Mouse (Mus musculus) brown adipose tissue, adult 24 weeks (tissue): ENCODE measurements around the gene Ppl. TPM values are rescaled to one million over a fixed set of nuclear protein-coding genes. Genes with fewer than 3 reads are reported as not detected.
A peak's percentile ranks its signal among the peaks of the same experiment; 100 is the strongest.

Experiments used
- H3K27ac ChIP-seq: fragments of 200-500 bp; replicated peaks from 2 replicates; pipeline ENCODE4 v1.5.1; 2012; ENCODE audit warnings: low read depth, mild to moderate bottlenecking, low read length
- H3K4me1 ChIP-seq: fragments of 200-500 bp; 2 replicates; pipeline ENCODE4 v1.6.1; 2012; ENCODE audit warnings: low read length, mixed read lengths; ENCODE audit not compliant: control insufficient read depth, insufficient read depth, insufficient read length
- H3K4me3 ChIP-seq: fragments of 200-500 bp; 2 replicates; pipeline ENCODE4 v1.5.1; 2012; ENCODE audit warnings: low read depth, mild to moderate bottlenecking, low read length, moderate library complexity; ENCODE audit not compliant: insufficient read depth
- polyA plus RNA-seq: library from polyadenylated mRNA; stranded (reverse); fragments of >200 nt; gene quantifications from 2 replicates; pipeline ENCODE4 v1.2.4, GENCODE M21; 2012; ENCODE audit not compliant: missing spikeins, insufficient read depth, insufficient read length

Ppl gene
- 1.2 and 2.5 TPM in 2 replicates for polyA plus RNA-seq

- Histone ChIP-seq H3K4me1 (no peaks in the 10 kb centered on the region; the same call in 1 of the 2 replicates), H3K4me3 (peak within 1 kb of the TSS; percentile 48)
Measured at GRCm38 (mm10) chr16:5132401-5132801, at the start of gene Ppl. Gene Ppl, minus strand, starts transcription at chr16:5132421.

GRCm38 (mm10) chr16:5172636-5173035 lies 40.4 kb upstream of the Ppl start:
- H3K4me1 ChIP-seq, result peaks cover 5% of the 10 kb centered on the region
- no peak overlapping the region for H3K27ac ChIP-seq
- no peak overlapping the region for H3K4me3 ChIP-seq

More at GRCm38 (mm10) chr16:5132401-5132801, at the start of gene Ppl:
- no peak within 1 kb of the TSS for H3K27ac ChIP-seq

DNA sequence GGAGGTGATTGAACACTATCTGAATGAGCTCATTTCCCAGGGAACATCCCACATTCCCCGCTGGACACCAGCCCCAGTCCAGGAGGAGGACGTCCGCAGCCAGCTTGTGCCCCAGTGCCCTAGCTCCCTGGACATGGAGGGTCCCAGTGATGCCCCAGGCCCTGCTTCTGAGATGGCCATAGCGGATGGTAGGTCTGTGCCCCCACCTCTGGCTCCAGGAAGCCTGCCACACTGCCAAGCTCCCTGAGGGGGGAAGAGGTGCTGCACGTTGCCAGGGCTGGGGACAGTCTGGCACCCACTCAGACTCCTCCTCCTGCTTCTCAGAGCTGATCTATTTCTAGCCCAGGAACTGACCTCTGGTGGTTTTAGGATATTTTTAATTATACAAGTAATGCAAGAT lies 36.6 kb upstream of the Ppl start:
- Histone ChIP-seq H3K4me3 (no peak overlapping the region), H3K4me1 (peaks cover 5% of the 10 kb centered on the region), H3K27ac (no peak overlapping the region)

- H3K4me3 ChIP-seq, result no peak overlapping the region
- H3K4me1 ChIP-seq, result peaks cover 5% of the 10 kb centered on the region
- no peak overlapping the region for H3K27ac ChIP-seq
Measured at GRCm38 (mm10) chr16:5168038-5168437, 35.8 kb upstream of the Ppl start.

- H3K27ac ChIP-seq, result no peak overlapping the region
Measured at GRCm38 (mm10) chr16:5164327-5164726, 32.1 kb upstream of the Ppl start.

GRCm38 (mm10) chr16:5159248-5159647 lies 27.0 kb upstream of the Ppl start:
- Histone ChIP-seq H3K4me1 (no peaks in the 10 kb centered on the region), H3K27ac (no peak overlapping the region)

More at GRCm38 (mm10) chr16:5164327-5164726, 32.1 kb upstream of the Ppl start:
- no peak overlapping the region for H3K4me3 ChIP-seq
- H3K4me1 ChIP-seq, result peaks cover 5% of the 10 kb centered on the region

DNA sequence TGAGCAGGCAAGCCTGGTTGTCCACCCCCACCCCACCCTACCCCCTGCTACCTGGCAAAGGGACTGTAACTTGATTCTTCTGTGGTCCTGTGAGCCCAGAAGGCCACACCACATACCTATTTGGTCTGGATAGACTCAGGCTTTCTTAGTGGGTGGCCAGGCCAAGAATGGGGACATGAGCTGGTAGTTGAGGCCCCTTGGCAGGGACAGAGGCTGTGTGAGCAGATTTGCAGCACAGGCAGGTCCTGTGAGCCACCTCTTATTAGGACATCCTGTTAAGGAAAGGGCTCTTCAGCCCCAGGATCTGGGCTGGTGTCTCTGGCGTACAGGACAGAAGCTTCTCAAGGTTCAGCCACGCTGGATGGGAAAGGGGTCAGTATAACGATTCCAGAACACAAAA lies 24.9 kb upstream of the Ppl start:
- Histone ChIP-seq H3K4me1 (no peaks in the 10 kb centered on the region), H3K27ac (no peak overlapping the region), H3K4me3 (no peak overlapping the region)

More at GRCm38 (mm10) chr16:5159248-5159647, 27.0 kb upstream of the Ppl start:
- H3K4me3 ChIP-seq, result no peak overlapping the region

GRCm38 (mm10) chr16:5156495-5156894 lies 24.3 kb upstream of the Ppl start:
- Histone ChIP-seq H3K27ac (no peak overlapping the region), H3K4me1 (no peaks in the 10 kb centered on the region), H3K4me3 (no peak overlapping the region)

- H3K27ac ChIP-seq, result no peak overlapping the region
- H3K4me1 ChIP-seq, result no peaks in the 10 kb centered on the region
- no peak overlapping the region for H3K4me3 ChIP-seq
Measured at GRCm38 (mm10) chr16:5155014-5155413, 22.8 kb upstream of the Ppl start.

GRCm38 (mm10) chr16:5153299-5154026 lies 21.2 kb upstream of the Ppl start:
- H3K4me3 ChIP-seq, result no peak overlapping the region
- H3K27ac ChIP-seq, result no peak overlapping the region
- no peaks in the 10 kb centered on the region for H3K4me1 ChIP-seq

- Histone ChIP-seq H3K4me3 (no peak overlapping the region), H3K4me1 (no peaks in the 10 kb centered on the region), H3K27ac (no peak overlapping the region)
Measured at GRCm38 (mm10) chr16:5150544-5150943, 18.3 kb upstream of the Ppl start.

DNA sequence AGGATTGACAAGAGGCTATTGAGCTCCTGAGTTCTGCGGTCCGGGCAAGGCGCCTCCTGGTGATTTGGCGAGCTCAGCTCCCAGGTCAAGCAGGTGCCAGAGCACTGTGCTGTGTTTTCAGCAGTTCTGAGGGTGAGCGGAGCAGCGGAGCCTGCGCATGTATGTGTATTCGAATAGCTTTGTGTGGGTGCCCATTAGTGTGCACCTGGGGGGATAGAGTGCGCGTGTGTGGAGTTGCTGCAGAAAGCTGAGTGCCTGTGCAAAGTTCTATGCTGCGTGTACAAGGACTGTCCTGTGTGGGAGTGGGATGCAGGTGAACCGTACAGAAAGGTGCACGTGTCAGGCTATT lies 14.8 kb upstream of the Ppl start, which contains the start of gene Sec14l5:
Sec14l5 (plus strand) TSS at position 73 of the 349 bp plus-strand sequence.
- no peak within 1 kb of the TSS for H3K27ac ChIP-seq
- H3K4me1 ChIP-seq, result no peaks in the 10 kb centered on the region
- peak within 1 kb of the TSS; percentile 24 for H3K4me3 ChIP-seq

GRCm38 (mm10) chr16:5146367-5147036 lies 14.3 kb upstream of the Ppl start:
- H3K4me3 ChIP-seq, result peak overlapping the region; percentile 24
- no peaks in the 10 kb centered on the region for H3K4me1 ChIP-seq
- H3K27ac ChIP-seq, result no peak overlapping the region

- H3K4me3 ChIP-seq, result no peak overlapping the region
- H3K4me1 ChIP-seq, result no peaks in the 10 kb centered on the region
Measured at GRCm38 (mm10) chr16:5145570-5145969, 13.3 kb upstream of the Ppl start.

DNA sequence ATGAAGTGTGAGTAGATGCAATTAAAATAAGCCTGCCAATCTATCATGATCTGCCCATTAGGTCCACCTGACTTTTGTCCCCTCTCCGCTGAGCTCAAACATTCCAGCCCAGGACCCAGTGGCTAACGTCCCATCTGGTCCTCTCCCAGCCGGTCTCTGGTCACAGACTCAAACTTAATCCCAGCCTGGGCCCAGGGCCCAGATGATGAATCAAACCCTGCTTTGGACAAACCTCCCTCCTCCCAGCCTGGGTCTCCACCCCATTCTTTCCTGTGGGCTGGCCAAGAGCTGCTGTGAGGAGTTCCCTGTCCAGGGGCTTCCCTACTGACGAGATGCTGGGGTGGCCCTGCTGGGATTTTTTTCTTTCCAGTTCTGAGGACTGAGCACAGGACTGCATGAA lies 7.5 kb upstream of the Ppl start:
- Histone ChIP-seq H3K27ac (no peak overlapping the region), H3K4me3 (no peak overlapping the region), H3K4me1 (no peaks in the 10 kb centered on the region; the same call in 1 of the 2 replicates)

More at GRCm38 (mm10) chr16:5145570-5145969, 13.3 kb upstream of the Ppl start:
- no peak overlapping the region for H3K27ac ChIP-seq
